Mouse (Mus musculus) limb, embryonic 14.5 days (tissue): ENCODE data around the gene Knstrn. TPM values are rescaled to one million over a fixed set of nuclear protein-coding genes. Genes with fewer than 3 reads are reported as not detected.

Source experiments
- ATAC-seq: fragments of 200-750 bp; cut with Nextera tagmentation; 2 replicates; pipeline ENCODE4 v1.8.0; 2017; ENCODE audit warnings: low read depth, moderate number of reproducible peaks, moderate TSS enrichment; ENCODE audit not compliant: low FRiP score
- DNase-seq: peaks from one replicate; pipeline ENCODE4 v3.0.0-alpha.2; 2015; ENCODE audit warnings: low spot score
- H3K27ac ChIP-seq: fragments of 300-500 bp; sonication (generic); replicated peaks from 2 replicates; pipeline ENCODE4 v1.5.1; 2014; ENCODE audit warnings: low read depth, mild to moderate bottlenecking, low read length, moderate library complexity, mixed read lengths
- H3K27me3 ChIP-seq: fragments of 300-500 bp; sonication (generic); 2 replicates; pipeline ENCODE4 v1.6.1; 2014; ENCODE audit warnings: low read length, mixed read lengths; ENCODE audit not compliant: control insufficient read depth, insufficient read depth
- H3K36me3 ChIP-seq: fragments of 300-500 bp; sonication (generic); 2 replicates; pipeline ENCODE4 v1.6.1; 2014; ENCODE audit warnings: mild to moderate bottlenecking, low read length, moderate library complexity, mixed read lengths; ENCODE audit not compliant: control insufficient read depth, insufficient read depth
- H3K4me1 ChIP-seq: fragments of 300-500 bp; sonication (generic); 2 replicates; pipeline ENCODE4 v1.6.1; 2014; ENCODE audit warnings: antibody characterized with exemption, low read length, mixed read lengths; ENCODE audit not compliant: control insufficient read depth, insufficient read depth
- H3K4me2 ChIP-seq: fragments of 300-500 bp; sonication (generic); replicated peaks from 2 replicates; pipeline ENCODE4 v1.6.1; 2014; ENCODE audit warnings: low read depth, mild to moderate bottlenecking, low read length, moderate library complexity; ENCODE audit not compliant: severe bottlenecking
- H3K4me3 ChIP-seq: fragments of 300-500 bp; sonication (generic); replicated peaks from 2 replicates; pipeline ENCODE4 v1.5.1; 2014; ENCODE audit warnings: low read length
- H3K9ac ChIP-seq: fragments of 300-500 bp; sonication (generic); 2 replicates; pipeline ENCODE4 v1.6.1; 2014; ENCODE audit warnings: mild to moderate bottlenecking, low read depth, low read length, moderate library complexity; ENCODE audit not compliant: severe bottlenecking
- H3K9me3 ChIP-seq: fragments of 300-500 bp; sonication (generic); 2 replicates; pipeline ENCODE4 v1.6.1; 2016; ENCODE audit warnings: low read length; ENCODE audit not compliant: control insufficient read depth
- POLR2A ChIP-seq: fragments of 200-500 bp; IDR thresholded peaks from 2 replicates; pipeline ENCODE4 v1.8.0; 2012; ENCODE audit warnings: inconsistent platforms, mild to moderate bottlenecking, moderate library complexity, borderline replicate concordance; ENCODE audit not compliant: insufficient read depth, insufficient read length; ENCODE audit errors: extremely low read depth
- WGBS: fragments of 180-500 bp; shearing (Covaris S2); extraction: QIAGEN DNeasy Blood & Tissue Kit; methylation state at CpG from one replicate; pipeline ENCODE4 v1.1.7; 2014; 5-methylcytosine and 5-hydroxymethylcytosine counted together
- polyA plus RNA-seq, 2 experiments: library from polyadenylated mRNA; depleted of rRNA in 1 of 2; stranded (reverse) in 1 of 2; unstranded in 1 of 2; fragments of >200 nt; fragmentation: Nextera tagmentation in 1 of 2; extraction: Ambion mirVana in 1 of 2; gene quantifications; 2 replicates each; pipeline versions ENCODE4 v1.2.1 to v1.2.3; 2012 to 2014

The Knstrn gene
- polyA plus RNA-seq, 2 experiments, result 67.0 to 81.3 TPM

DNA sequence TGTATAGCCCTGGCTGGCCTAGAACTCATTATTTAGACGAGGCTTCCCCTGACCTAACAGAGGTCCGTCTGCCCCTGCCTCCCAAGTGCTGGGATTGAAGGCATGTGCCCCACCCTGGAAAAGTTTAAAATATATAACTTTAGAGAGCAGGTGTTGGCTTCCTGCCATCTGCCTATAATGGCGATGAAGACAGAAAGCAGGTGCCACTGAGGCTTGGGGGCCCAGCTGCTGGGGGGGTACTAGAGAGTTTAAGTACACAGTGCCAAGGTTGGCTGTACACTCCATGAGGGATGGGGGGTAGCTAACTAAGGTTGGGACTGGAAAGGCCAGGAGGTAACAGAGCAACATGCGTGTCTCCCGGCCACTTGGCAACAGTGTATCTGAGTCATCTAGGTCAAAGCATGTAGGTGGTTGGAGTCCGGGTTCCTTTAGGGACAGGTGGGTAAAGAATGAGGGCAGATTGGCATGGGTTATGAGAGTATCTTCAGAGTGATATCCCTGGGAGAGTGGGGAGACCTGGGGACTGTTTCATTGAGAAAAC lies 60.2 kb downstream of the Knstrn start:
- no peak for ATAC-seq
- peaks cover 72% of the 10 kb centered on the region for H3K36me3 ChIP-seq

GRCm38 (mm10) chr2:118875316-118875715 lies 61.5 kb downstream of the Knstrn start:
- Histone ChIP-seq H3K4me2 (no peak overlapping the region), H3K27me3 (no peaks in the 10 kb centered on the region), H3K4me1 (no peaks in the 10 kb centered on the region), H3K9me3 (no peaks in the 10 kb centered on the region), H3K36me3 (peaks cover 70% of the 10 kb centered on the region), H3K4me3 (no peak overlapping the region), H3K9ac (no peak overlapping the region), H3K27ac (no peak overlapping the region)
- 94% methylated on average over 8 of the region's 8 CpGs for WGBS
- ATAC-seq, result no peak
- DNase-seq, result no peak
- no peak for TF ChIP-seq POLR2A

More for the DNA sequence above, 60.2 kb downstream of the Knstrn start:
- Histone ChIP-seq H3K9me3 (no peaks in the 10 kb centered on the region), H3K27ac (no peak overlapping the region), H3K4me2 (no peak overlapping the region), H3K4me1 (no peaks in the 10 kb centered on the region), H3K27me3 (no peaks in the 10 kb centered on the region), H3K9ac (no peak overlapping the region), H3K4me3 (no peak overlapping the region)
- TF ChIP-seq POLR2A, result no peak
- 74% methylated on average over 6 of the region's 6 CpGs for WGBS
- no peak for DNase-seq

GRCm38 (mm10) chr2:118876453-118876852 lies 62.6 kb downstream of the Knstrn start:
- TF ChIP-seq POLR2A, result no peak
- Histone ChIP-seq H3K27me3 (no peaks in the 10 kb centered on the region), H3K9ac (no peak overlapping the region), H3K9me3 (no peaks in the 10 kb centered on the region), H3K4me1 (no peaks in the 10 kb centered on the region), H3K4me3 (no peak overlapping the region), H3K4me2 (no peak overlapping the region), H3K36me3 (peaks cover 66% of the 10 kb centered on the region), H3K27ac (no peak overlapping the region)
- 91% methylated on average over 9 of the region's 9 CpGs for WGBS
- ATAC-seq, result no peak
- no peak for DNase-seq

- 79% methylated on average over 4 of the region's 4 CpGs for WGBS
- ATAC-seq, result no peak
- Histone ChIP-seq H3K9ac (no peak overlapping the region), H3K4me2 (no peak overlapping the region), H3K9me3 (no peaks in the 10 kb centered on the region), H3K36me3 (peaks cover 28% of the 10 kb centered on the region), H3K4me3 (no peak overlapping the region), H3K27me3 (no peaks in the 10 kb centered on the region; the same call in 1 of the 2 replicates), H3K4me1 (0 out of 2 replicates have a peak, but pooled peaks cover 3% of the 10 kb centered on the region), H3K27ac (no peak overlapping the region)
- no peak for TF ChIP-seq POLR2A
- no peak for DNase-seq
Observed at GRCm38 (mm10) chr2:118881019-118881418, 67.2 kb downstream of the Knstrn start.

DNA sequence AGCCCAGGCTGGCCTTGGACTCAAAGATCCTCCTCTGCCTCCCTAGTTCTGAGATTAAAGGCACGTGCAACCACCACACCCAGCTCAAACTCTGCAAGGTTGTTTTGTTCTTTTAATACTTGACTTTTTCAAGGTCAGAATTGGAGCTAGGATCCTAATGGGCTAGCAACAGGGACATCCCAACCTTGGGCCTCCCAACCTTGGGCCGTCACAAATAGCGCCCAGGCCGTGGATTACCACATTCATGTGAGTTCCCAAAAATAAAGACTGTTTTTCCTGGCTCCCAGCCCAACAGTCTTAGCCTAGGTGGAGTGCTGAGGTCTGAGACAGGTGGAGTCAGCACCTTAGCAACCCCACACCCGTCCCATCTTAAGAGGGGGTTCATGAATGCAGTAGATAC lies 68.2 kb downstream of the Knstrn start:
- H3K27ac ChIP-seq, result no peak overlapping the region
- no peak overlapping the region for H3K4me3 ChIP-seq
- H3K36me3 ChIP-seq, result peaks cover 20% of the 10 kb centered on the region
- H3K4me2 ChIP-seq, result no peak overlapping the region
- 0 out of 2 replicates have a peak, but pooled peaks cover 3% of the 10 kb centered on the region for H3K4me1 ChIP-seq
- ATAC-seq (no peak), DNase-seq (no peak)
- TF ChIP-seq POLR2A, result no peak
- H3K9ac ChIP-seq, result no peak overlapping the region
- WGBS, result 77% methylated on average over 5 of the region's 5 CpGs
- no peaks in the 10 kb centered on the region; the same call in 1 of the 2 replicates for H3K27me3 ChIP-seq
- H3K9me3 ChIP-seq, result no peaks in the 10 kb centered on the region
